Mouse (Mus musculus): ENCODE results near the gene Gm5478.
"Not testable (repeated sequence)": the region's sequence is repeated elsewhere in the genome, so short reads cannot be mapped to it uniquely, and the experiment has no call there.

The Gm5478 gene

DNA sequence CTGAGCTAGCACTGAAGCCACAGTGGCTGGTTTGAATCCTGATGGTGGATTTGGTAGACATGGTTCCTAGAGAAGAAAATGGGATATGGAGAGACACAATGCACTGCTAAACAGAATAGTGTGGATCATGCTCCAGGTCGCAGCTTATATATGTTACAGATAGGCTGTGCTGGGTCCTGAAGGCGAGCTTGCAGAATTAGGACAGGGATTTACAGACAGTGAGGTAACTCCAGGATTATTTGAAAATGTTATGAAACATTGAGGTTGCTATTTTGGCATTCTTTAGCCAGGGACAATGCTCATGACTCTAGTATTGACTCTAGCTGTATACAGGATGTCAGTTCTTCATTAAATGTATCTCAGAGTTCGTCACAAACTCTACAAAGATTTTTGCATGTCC, at the start of gene Gm5478:
Gene Gm5478, minus strand, starts transcription at position 101 of the 400 bp plus-strand sequence.
- no peak for DNase-seq (ENCODE audit: low read depth)

DNA sequence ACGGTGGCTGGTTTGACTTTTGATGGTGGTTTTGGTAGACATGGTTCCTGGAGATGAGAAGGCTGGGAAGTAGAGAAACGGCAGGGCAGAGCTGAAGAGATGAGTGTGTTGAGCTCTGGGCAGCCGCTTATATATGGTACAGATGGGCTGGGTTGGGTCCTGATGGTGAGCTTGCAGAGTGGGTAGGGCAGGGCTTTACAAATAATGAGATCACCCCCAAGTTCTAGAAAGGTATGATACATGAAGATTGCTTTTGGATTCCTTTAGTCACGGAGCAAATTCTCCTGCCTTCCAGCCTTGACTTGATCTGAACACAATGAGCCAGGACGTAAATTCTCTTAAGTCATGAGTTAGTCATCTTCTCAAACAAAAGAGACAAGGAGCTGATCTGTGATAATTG, 47.0 kb upstream of the Gm5478 start, which contains the start of gene Krt6a:
Gene Krt6a, minus strand, starts transcription at position 101 of the 400 bp plus-strand sequence.
- no peak for DNase-seq (ENCODE audit: low read depth)

- DNase-seq (ENCODE audit: low read depth): not testable (repeated sequence)
These were observed 43.3 kb upstream of the Gm5478 start for GRCm38 (mm10) chr15:101690460-101690859.

DNA sequence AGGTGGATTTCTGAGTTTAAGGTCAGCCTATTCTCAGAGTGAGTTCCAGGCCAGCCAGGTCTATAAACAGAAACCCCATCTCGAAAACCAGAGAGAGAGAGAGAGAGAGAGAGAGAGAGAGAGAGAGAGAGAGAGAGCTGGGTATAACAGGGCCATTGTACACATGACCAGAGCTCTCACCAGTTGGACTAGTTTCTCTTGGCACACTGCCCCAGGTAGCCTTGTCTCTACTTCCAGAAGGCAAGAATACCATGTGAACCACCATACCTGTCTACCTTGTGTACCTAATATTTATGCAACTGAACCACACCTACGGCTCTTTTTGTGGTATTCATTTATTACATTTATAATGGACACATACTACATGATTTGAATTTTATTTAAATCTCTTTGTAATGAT, 41.0 kb upstream of the Gm5478 start:
- no peak for DNase-seq (ENCODE audit: low read depth)

DNA sequence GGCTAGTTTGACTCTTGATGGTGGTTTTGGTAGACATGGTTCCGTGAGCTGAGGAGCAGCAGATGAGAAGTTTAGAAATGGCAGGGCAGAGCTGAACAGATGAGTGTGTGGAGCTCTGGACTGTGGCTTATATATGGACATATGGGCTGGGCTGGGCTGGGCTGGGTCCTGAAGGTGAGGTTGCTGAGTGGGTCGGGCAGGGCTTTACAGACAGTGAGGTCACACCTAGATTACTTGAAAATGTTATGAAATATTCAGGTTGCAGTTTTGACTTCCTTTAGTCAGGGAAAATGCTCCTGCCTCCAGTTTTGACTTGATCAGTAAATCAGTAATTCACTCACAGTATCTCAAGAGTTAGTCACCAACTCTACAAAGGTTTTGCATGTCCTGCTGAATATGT, 33.0 kb upstream of the Gm5478 start, which contains the start of gene Krt6b:
Gene Krt6b, minus strand, starts transcription at position 101 of the 400 bp plus-strand sequence.
- no peak for DNase-seq (ENCODE audit: low read depth)

DNA sequence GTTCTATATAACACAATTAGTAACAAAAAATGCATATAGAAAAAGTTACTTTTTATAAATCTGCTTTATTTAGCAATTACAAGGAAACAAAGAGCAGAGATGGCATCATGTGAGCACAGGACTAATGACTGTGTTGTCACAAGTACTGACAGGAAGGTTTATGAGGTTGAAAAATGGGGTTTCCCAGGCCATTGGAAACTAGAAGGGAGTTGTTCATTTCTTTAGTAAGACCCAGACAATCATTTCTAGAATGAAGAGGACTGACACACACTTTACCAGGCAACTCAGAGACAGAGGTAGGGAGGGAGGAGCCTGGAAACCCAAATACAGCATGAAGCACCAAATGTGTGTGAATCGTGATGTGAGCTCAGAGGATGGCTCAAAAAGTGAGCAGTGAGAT, 28.8 kb upstream of the Gm5478 start:
- DNase-seq (ENCODE audit: low read depth): no peak

DNA sequence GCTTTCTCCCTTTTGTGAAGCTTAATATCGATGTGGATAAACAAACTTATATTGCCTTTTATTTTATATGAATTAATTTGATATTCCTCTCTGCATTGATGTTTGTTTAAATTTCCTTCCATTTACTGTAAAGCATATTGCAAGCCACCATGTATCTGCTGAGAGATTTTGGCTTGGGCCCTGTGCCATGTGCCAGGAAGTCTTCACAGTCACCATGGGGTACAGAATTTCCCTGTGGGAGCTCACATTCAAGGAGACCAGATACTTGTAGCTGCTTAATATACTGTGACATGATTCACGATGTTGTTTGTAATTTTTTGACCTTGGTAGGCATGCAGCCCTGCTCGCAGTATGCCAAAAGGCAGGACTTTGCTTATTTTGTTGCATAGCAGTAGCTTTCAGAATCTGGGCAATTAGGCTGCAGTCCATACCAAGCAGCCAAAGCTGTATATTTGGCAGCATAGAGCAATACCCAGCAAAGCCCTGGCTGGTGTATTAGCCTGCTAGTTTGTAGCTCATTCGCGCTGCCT, 5.6 kb upstream of the Gm5478 start:
- DNase-seq (ENCODE audit: low read depth): no peak

DNA sequence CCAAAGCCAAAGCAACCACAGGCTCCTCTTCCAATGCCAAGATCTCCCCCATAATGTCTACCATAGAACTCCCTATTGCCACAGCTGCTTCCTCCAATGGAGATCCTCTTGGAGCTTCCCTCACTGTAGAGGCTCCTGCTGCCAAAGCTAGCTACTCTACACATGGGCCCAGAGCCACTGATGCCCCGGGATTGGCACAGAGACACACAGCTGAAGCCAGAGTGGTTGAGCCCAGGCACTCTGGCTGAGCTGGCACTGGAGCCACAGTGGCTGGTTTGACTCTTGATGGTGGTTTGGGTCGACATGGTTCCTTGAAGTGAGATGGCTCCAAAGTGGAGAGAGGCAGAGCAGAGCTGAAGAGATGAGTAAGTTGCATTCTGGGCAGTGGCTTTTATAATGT, 19.3 kb downstream of the Gm5478 start, which contains the start of gene Gm5414:
Gene Gm5414, minus strand, starts transcription at position 305 of the 400 bp plus-strand sequence.
- no peak for DNase-seq (ENCODE audit: low read depth)

GRCm38 (mm10) chr15:101599123-101599522, 48.1 kb downstream of the Gm5478 start:
- DNase-seq (ENCODE audit: low read depth): no peak
